Mouse (Mus musculus) left cerebral cortex, adult 2 months (tissue): ENCODE data around the gene Chrm3. TPM values are rescaled to one million over a fixed set of nuclear protein-coding genes. Genes with fewer than 3 reads are reported as not detected.
"Not testable (repeated sequence)": the region's sequence is repeated elsewhere in the genome, so short reads cannot be mapped to it uniquely, and the experiment has no call there.

Experiments
- DNase-seq, 2 experiments: peaks; one replicate each; pipeline ENCODE4 v3.0.0; 2021 to 2022; ENCODE audit warnings: low spot score in 2 of 2, mixed read lengths in 1 of 2; ENCODE audit errors: extremely low spot score in 1 of 2
- H3K27ac ChIP-seq: fragments of 200-600 bp; 2 replicates; pipeline ENCODE4 v1.8.1; 2022
- H3K4me3 ChIP-seq: fragments of 200-600 bp; 2 replicates; pipeline ENCODE4 v1.8.1; 2022
- CTCF ChIP-seq: fragments of 200-600 bp; IDR thresholded peaks from 2 replicates; pipeline ENCODE4 v1.8.1; 2022; ENCODE audit warnings: antibody characterized with exemption, mild to moderate bottlenecking, moderate library complexity
- intact Hi-C: fragments of 180-260 bp; cut with DNase I; formaldehyde crosslinking; loops from one replicate; pipeline ENCODE4 v1.15.1; 2025
- long read RNA-seq, 2 experiments: library from polyadenylated mRNA; stranded (forward); transcript quantifications; one replicate each; pipeline ENCODE4 v2.0.0; 2021; ENCODE audit warnings: borderline mapping rate in 2 of 2
- total RNA-seq, 2 experiments: library from RNA; stranded (reverse); gene quantifications; 2 replicates each; pipeline ENCODE4 v1.2.3; 2021

The Chrm3 gene
- 10 to 100 TPM; 52.6 to 55.0 TPM for total RNA-seq
- long read RNA-seq, experiment 1, full-length matches to known transcripts = 4 of 5 reads
- long read RNA-seq, experiment 1, partial matches to known transcripts = 0 of 5 reads
- long read RNA-seq, experiment 1, other reads (novel, unspliced or antisense) = 1 of 5 reads
- long read RNA-seq, experiment 2, full-length matches to known transcripts = 5 of 10 reads
- long read RNA-seq, experiment 2, partial matches to known transcripts = 0 of 10 reads
- long read RNA-seq, experiment 2, other reads (novel, unspliced or antisense) = 5 of 10 reads

DNA sequence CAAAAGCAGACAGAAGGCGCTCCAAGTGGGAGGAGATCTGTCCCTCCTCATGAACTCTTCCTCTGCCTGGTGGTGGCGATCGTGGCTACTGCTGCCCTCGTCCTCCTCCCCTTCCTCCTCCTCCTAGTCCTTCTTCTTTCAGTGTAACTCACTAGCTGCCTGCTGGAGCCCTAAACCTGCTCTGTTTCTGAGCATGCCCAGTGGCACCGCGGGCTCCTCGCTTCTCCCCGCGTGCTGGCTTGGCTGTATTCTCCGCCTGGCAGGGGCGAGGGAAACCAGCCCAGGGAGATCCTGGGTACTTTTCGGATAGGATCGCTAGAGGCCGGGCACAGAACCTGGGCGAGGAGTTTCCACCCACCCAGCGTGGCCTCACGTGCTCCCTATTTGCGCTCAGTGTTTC lies at the start of gene Chrm3:
Gene Chrm3 (minus strand): TSS at position 71 of the 400 bp plus-strand sequence.
- intact Hi-C loops = loop anchor here (10.0 kb wide), 1 partner anchor 1204 kb away; no protein-coding TSS in a partner anchor
- peak within 1 kb of the TSS; percentile 78 for H3K27ac ChIP-seq
- H3K4me3 ChIP-seq = peak within 1 kb of the TSS; percentile 68
- TF ChIP-seq CTCF = no peak
- peak; percentile 68 to 75 for DNase-seq

GRCm38 (mm10) chr13:10394364-10394763 lies 33.7 kb upstream of the Chrm3 start:
- Histone ChIP-seq H3K4me3 (no peak overlapping the region), H3K27ac (no peak overlapping the region)
- no peak for DNase-seq
- intact Hi-C loops = no loop called here
- TF ChIP-seq CTCF = no peak

DNA sequence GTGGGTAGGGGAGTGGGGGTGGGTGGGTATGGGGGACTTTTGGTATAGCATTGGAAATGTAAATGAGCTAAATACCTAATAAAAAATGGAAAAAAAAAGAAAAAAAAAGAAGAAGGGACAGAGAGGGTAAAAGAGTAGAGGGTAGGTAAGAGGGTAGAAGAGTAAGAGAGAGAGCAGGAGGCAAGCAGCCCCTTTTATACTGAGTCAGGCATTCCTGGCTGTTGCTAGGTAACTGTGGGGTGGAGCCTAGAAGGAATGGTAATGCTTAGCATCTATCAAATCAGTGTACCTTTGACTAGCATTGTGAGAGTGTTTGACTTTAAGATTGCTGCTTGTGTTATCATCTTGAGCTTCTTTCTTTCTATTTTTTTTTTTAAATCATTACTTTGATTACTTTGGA lies 14.8 kb upstream of the Chrm3 start:
- intact Hi-C loops, DNase-seq, H3K4me3 ChIP-seq, H3K27ac ChIP-seq: not testable (repeated sequence)

DNA sequence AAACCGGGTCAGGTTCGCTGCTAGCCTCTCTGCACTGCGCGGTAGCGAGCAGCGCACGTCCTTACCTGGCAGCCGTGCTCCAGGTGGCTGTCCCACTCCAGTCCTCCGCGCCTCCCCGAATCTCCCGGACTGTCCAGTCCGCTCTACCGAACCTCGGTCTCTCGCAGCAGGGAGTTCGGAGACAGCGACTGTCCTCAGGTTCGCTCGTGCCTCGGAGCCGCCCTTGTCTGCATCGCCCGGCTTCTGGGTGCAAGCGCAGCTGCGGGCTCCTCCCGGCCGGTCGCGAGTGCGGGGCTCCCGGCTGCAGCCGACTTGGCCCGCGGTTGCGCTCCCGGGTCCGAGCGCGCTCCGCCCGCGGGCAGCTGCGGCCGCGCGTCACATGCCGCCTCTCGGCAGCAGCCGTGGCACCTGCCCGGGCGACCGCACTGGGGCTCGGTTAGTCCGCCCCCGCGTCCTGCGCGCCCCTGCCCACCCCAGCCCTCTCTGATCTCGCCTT lies 400 bp downstream of the Chrm3 start:
- intact Hi-C loops = loop anchor here (10.0 kb wide), 1 partner anchor 1205 kb away; no protein-coding TSS in a partner anchor
- peak overlapping the region; percentile 78 for H3K27ac ChIP-seq
- peak; percentile 35 to 52 for DNase-seq
- peak overlapping the region; percentile 68 for H3K4me3 ChIP-seq
- TF ChIP-seq CTCF = no peak

- intact Hi-C loops = loop anchor here (5.0 to 10.0 kb wide), 3 partner anchors 122 to 1205 kb away; no protein-coding TSS in a partner anchor
- peak; percentile 19 to 38 for DNase-seq
- H3K27ac ChIP-seq = peak overlapping the region; percentile 78
- H3K4me3 ChIP-seq = peak overlapping the region; percentile 68
- TF ChIP-seq CTCF = no peak
Observed at GRCm38 (mm10) chr13:10359516-10360198, 990 bp downstream of the Chrm3 start.

DNA sequence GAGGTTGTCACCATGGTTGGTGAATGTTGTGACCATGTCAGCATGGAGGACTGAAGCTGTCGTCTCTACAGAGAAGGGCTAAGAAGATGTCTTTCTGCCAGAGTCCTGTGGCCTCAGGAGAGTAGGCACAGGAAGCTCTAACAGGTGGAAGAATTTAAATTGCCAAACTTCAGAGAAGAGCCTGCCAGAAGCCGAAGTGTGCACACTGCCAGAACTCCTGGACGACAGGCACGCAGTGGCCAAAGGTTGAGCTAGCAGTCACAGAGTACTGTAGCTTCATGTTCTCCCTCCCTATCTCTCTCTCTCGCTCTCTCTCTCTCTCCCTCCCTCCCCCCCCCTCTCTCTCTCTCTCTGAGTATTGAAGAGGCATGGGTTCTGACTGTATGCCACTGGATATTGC lies 4.9 kb downstream of the Chrm3 start:
- Histone ChIP-seq H3K27ac (no peak overlapping the region), H3K4me3 (no peak overlapping the region)
- no peak for TF ChIP-seq CTCF
- DNase-seq = no peak
- intact Hi-C loops = loop anchor here (5.0 kb wide), 2 partner anchors 118 to 473 kb away; no protein-coding TSS in a partner anchor

DNA sequence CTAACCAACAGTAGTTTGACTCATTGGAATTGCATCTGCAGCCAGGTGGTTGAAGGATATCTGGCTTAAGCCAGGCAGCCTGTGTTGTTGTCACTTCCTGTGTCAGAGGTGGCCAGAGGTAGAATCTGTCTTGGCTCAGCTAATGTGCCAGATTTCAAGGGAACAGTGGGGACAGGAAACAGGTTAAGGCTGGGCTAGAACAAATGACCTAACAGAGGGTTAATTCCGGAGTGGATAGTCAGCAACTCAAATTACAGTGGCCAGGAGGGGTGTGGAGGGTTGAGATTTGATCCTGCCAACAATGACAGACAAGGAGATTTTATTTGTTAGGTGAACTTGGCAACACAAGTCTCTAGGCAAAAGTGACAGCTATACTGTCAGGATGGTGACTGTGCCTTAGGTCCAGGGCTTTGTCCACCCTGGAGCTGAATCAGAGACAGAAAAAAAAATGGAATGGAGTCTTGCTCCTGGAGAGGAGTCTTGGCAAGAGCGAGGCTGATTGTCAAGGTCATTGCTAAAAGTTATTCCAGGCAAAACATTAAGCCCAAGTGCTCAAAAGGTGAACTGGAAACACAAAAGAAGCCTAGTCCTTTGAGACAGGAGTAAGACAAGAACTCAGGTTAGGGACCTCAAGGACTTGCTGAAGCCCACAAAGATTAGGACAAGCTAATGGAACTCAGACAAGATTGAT lies 5.6 kb downstream of the Chrm3 start:
- TF ChIP-seq CTCF = no peak
- intact Hi-C loops = loop anchor here (5.0 kb wide), 2 partner anchors 118 to 473 kb away; no protein-coding TSS in a partner anchor
- no peak for DNase-seq
- no peak overlapping the region for H3K27ac ChIP-seq
- H3K4me3 ChIP-seq = no peak overlapping the region

- intact Hi-C loops = no loop called here
- Histone ChIP-seq H3K4me3 (no peak overlapping the region), H3K27ac (no peak overlapping the region)
- no peak for TF ChIP-seq CTCF
- DNase-seq = no peak
Observed at GRCm38 (mm10) chr13:10352141-10352540, 8.5 kb downstream of the Chrm3 start.

GRCm38 (mm10) chr13:10344362-10344761 lies 16.3 kb downstream of the Chrm3 start:
- intact Hi-C loops = loop anchor here (1.0 to 10.0 kb wide), 2 partner anchors 270 to 462 kb away; no protein-coding TSS in a partner anchor
- no peak for DNase-seq
- H3K27ac ChIP-seq = no peak overlapping the region
- no peak overlapping the region for H3K4me3 ChIP-seq
- peak; percentile 50 for TF ChIP-seq CTCF

- H3K27ac ChIP-seq = no peak overlapping the region
- no peak for DNase-seq
- H3K4me3 ChIP-seq = no peak overlapping the region
- intact Hi-C loops = no loop called here
- no peak for TF ChIP-seq CTCF
Observed at GRCm38 (mm10) chr13:10335558-10335957, 25.1 kb downstream of the Chrm3 start.

DNA sequence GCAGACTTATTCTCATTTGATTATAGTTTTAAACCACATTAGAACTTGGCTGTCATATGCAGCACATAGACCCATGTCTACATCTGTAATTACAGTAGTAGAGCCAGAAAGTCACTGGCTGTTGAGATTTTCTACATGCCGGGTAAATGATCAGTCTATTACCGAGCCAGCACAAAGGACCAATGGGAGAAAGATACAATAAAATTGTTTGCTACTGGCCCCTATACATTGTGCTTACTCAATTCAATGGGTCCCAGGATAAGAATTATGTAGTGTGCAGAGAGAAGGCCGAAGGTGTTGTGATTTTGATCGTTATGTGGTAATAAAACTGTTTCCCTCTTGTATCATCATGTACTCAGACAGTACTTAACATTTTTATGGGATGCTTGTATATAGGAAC lies 27.9 kb downstream of the Chrm3 start:
- no peak for DNase-seq
- H3K27ac ChIP-seq = no peak overlapping the region
- intact Hi-C loops = no loop called here
- H3K4me3 ChIP-seq = no peak overlapping the region
- TF ChIP-seq CTCF = no peak

DNA sequence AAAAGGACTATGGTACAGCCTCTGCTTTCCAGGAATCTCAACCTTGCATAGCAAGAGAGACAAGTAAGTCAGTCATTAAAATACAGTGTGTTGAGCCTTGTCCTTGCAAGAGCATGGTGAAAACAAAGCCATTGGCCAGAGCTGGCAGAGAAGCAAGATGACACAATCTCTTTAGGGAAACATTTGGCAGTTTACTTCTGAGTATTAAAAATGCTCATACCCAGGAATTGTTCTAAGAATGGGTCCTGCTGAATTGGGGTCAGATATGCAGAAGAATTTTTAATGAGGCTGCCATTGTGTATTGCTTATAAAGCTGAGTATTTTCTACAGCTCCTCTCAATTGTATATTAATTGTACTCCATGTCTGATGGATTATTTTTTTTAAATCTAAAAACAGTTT lies 50.8 kb downstream of the Chrm3 start:
- no peak overlapping the region for H3K4me3 ChIP-seq
- intact Hi-C loops = no loop called here
- no peak overlapping the region for H3K27ac ChIP-seq
- TF ChIP-seq CTCF = no peak
- DNase-seq = no peak
